Mouse (Mus musculus) cerebellum, postnatal 10 days (tissue): ENCODE data around the gene Taf10.
A peak's percentile ranks its signal among the peaks of the same experiment; 100 is the strongest.

Source experiments
- DNase-seq, 2 experiments: peaks; one replicate each; pipeline ENCODE4 v3.0.0; 2021; ENCODE audit warnings: mixed read lengths in 2 of 2

The Taf10 gene

GRCm38 (mm10) chr7:105743926-105744590, at the start of gene Taf10:
TSS of gene Taf10 (minus strand) at chr7:105744361.
- peak; percentile 93 to 94 for DNase-seq

- DNase-seq, result no peak
Observed at GRCm38 (mm10) chr7:105793701-105794100, 49.5 kb upstream of the Taf10 start.

GRCm38 (mm10) chr7:105791147-105791546, 47.0 kb upstream of the Taf10 start:
- DNase-seq, result no peak

- DNase-seq, result peak; percentile 72 to 77
Observed at GRCm38 (mm10) chr7:105787285-105788140, 43.4 kb upstream of the Taf10 start, which contains the start of gene Dchs1. TSS of gene Dchs1 (minus strand) at chr7:105787654.

GRCm38 (mm10) chr7:105786506-105787284, 42.5 kb upstream of the Taf10 start:
- peak; percentile 57 to 59 for DNase-seq

GRCm38 (mm10) chr7:105784556-105784955, 40.4 kb upstream of the Taf10 start:
- DNase-seq, result no peak

GRCm38 (mm10) chr7:105783861-105784260, 39.7 kb upstream of the Taf10 start:
- DNase-seq, result no peak

- peak; percentile 65 to 77 for DNase-seq
Observed at GRCm38 (mm10) chr7:105778553-105779265, 34.5 kb upstream of the Taf10 start.

GRCm38 (mm10) chr7:105777797-105778552, 33.8 kb upstream of the Taf10 start:
- no peak for DNase-seq

GRCm38 (mm10) chr7:105777316-105777715, 33.2 kb upstream of the Taf10 start:
- no peak for DNase-seq

- DNase-seq, result no peak
Observed at GRCm38 (mm10) chr7:105776026-105776425, 31.9 kb upstream of the Taf10 start.

- DNase-seq, result no peak
Observed at GRCm38 (mm10) chr7:105774661-105775060, 30.5 kb upstream of the Taf10 start.

- peak; percentile 53 to 54 for DNase-seq
Observed at GRCm38 (mm10) chr7:105773041-105773440, 28.9 kb upstream of the Taf10 start.

GRCm38 (mm10) chr7:105772331-105772730, 28.2 kb upstream of the Taf10 start:
- no peak for DNase-seq

- DNase-seq, result no peak
Observed at GRCm38 (mm10) chr7:105769959-105770358, 25.8 kb upstream of the Taf10 start.

GRCm38 (mm10) chr7:105767729-105768165, 23.6 kb upstream of the Taf10 start:
- DNase-seq, result no peak

- DNase-seq, result peak; percentile 52 to 73
Observed at GRCm38 (mm10) chr7:105764331-105764730, 20.2 kb upstream of the Taf10 start.

- DNase-seq, result no peak
Observed at GRCm38 (mm10) chr7:105762517-105763270, 18.5 kb upstream of the Taf10 start.

- DNase-seq, result no peak
Observed at GRCm38 (mm10) chr7:105761813-105762484, 17.8 kb upstream of the Taf10 start.

- no peak for DNase-seq
Observed at GRCm38 (mm10) chr7:105753281-105753680, 9.1 kb upstream of the Taf10 start.
